Mouse (Mus musculus) embryonic facial prominence, embryonic 12.5 days (tissue): ENCODE results near the gene Hoxc6. TPM values are rescaled to one million over a fixed set of nuclear protein-coding genes. Genes with fewer than 3 reads are reported as not detected.

Experiments used
- ATAC-seq: fragments of 200-750 bp; cut with Nextera tagmentation; 2 replicates; pipeline ENCODE4 v1.8.0; 2017; ENCODE audit not compliant: insufficient number of reproducible peaks, insufficient read depth, low FRiP score, low TSS enrichment
- H3K27ac ChIP-seq: fragments of 300-500 bp; sonication (generic); 2 replicates; pipeline ENCODE4 v1.5.1; 2016; ENCODE audit warnings: mild to moderate bottlenecking
- H3K27me3 ChIP-seq: fragments of 300-500 bp; sonication (generic); 2 replicates; pipeline ENCODE4 v1.6.1; 2016; ENCODE audit warnings: mild to moderate bottlenecking, moderate library complexity
- H3K36me3 ChIP-seq: fragments of 300-500 bp; sonication (generic); 2 replicates; pipeline ENCODE4 v1.6.1; 2016; ENCODE audit warnings: mild to moderate bottlenecking
- H3K4me1 ChIP-seq: fragments of 300-500 bp; sonication (generic); 2 replicates; pipeline ENCODE4 v1.6.1; 2016
- H3K4me2 ChIP-seq: fragments of 300-500 bp; sonication (generic); replicated peaks from 2 replicates; pipeline ENCODE4 v1.6.1; 2016; ENCODE audit warnings: mild to moderate bottlenecking, moderate library complexity
- H3K4me3 ChIP-seq: fragments of 300-500 bp; sonication (generic); 2 replicates; pipeline ENCODE4 v1.5.1; 2016; ENCODE audit warnings: mild to moderate bottlenecking
- H3K9ac ChIP-seq: fragments of 300-500 bp; sonication (generic); 2 replicates; pipeline ENCODE4 v1.6.1; 2016; ENCODE audit warnings: mild to moderate bottlenecking, moderate library complexity
- H3K9me3 ChIP-seq: fragments of 300-500 bp; sonication (generic); 2 replicates; pipeline ENCODE4 v1.6.1; 2016; ENCODE audit warnings: mild to moderate bottlenecking, moderate library complexity
- WGBS: fragments of 180-500 bp; shearing (Covaris S2); methylation state at CpG from one replicate; pipeline ENCODE4 v1.1.7; 2016; 5-methylcytosine and 5-hydroxymethylcytosine counted together
- microRNA counts: library from miRNA; unstranded; fragments of <30 nt; microRNA quantifications from one replicate; lab custom pipeline; 2017
- microRNA-seq: library from miRNA; unstranded; fragments of <30 nt; microRNA quantifications from one replicate; pipeline ENCODE4, GENCODE M21; 2017
- polyA plus RNA-seq: library from polyadenylated mRNA; unstranded; fragments of >200 nt; fragmentation: Nextera tagmentation; extraction: Ambion mirVana; gene quantifications from 2 replicates; pipeline ENCODE4 v1.2.1, GENCODE M21; 2016

Hoxc6 gene
- polyA plus RNA-seq, 1 experiment from 2014 or later = not detected

DNA sequence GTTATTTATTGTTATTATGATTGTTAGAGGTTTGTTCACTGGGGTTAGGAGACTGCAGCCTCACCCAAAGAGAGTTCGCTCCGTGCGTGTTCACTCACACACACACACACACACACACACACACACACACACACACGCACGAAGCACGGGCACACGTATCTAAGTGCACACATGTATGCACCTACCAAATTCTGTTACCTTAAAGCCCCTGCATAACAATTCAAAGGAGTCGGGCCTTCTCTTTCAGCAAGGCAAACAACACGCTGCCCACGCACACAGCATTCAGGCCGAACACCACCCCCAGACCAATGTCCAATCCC lies 61.9 kb downstream of the Hoxc6 start:
- H3K27me3 ChIP-seq = peaks cover 92% of the 10 kb centered on the region
- no peaks in the 10 kb centered on the region for H3K4me1 ChIP-seq
- H3K27ac ChIP-seq = no peak overlapping the region
- ATAC-seq = no peak
- H3K4me2 ChIP-seq = no peak overlapping the region
- WGBS = 6% methylated on average over 11 of the region's 11 CpGs
- H3K36me3 ChIP-seq = no peaks in the 10 kb centered on the region
- H3K9ac ChIP-seq = no peak overlapping the region
- H3K4me3 ChIP-seq = no peak overlapping the region
- H3K9me3 ChIP-seq = no peaks in the 10 kb centered on the region

DNA sequence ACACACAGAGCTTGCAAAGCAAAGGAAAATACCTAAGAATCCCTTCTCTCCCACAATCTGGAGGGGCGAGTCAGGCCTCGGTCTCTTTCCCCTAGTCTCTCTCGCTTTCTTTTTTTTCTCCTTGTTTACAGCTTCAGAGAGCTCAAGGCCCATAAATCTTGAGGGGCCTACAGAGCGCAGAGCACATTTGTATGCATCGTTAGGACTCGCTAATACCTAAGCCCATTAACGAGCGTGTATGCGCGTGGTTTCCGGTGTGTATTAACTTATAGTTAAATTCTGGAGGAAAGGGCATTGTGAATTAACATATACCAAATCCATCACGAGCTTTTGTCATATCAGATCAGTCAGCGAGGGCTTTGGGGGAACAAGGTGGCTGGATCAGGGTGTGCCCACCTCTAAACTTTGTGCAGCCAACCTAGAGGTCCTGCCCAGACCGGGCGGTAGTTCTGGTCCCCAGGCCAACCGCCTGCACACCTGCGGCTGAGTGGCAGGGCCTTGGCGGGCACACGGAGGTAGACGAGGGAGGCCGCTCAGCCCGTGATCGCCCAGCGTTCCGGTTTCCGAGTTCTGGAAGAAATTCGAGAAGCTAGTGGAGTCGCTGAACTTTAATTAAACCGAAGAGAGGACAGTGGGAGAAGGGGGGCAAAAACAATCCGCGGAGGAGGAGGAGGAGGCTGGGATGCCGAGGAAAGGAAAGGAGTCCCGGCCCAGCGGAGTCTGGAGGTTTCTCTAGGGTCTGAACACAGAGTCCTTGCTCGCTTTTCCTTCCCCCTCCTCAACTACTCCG lies 62.5 kb downstream of the Hoxc6 start:
- H3K27me3 ChIP-seq = peaks cover 92% of the 10 kb centered on the region
- H3K4me3 ChIP-seq = no peak overlapping the region; the same call in 1 of the 2 replicates
- WGBS = 2% methylated on average over 36 of the region's 36 CpGs
- H3K9ac ChIP-seq = no peak overlapping the region
- no peaks in the 10 kb centered on the region for H3K36me3 ChIP-seq
- ATAC-seq = no peak
- H3K9me3 ChIP-seq = no peaks in the 10 kb centered on the region
- H3K27ac ChIP-seq = no peak overlapping the region
- H3K4me2 ChIP-seq = no peak overlapping the region
- H3K4me1 ChIP-seq = no peaks in the 10 kb centered on the region

DNA sequence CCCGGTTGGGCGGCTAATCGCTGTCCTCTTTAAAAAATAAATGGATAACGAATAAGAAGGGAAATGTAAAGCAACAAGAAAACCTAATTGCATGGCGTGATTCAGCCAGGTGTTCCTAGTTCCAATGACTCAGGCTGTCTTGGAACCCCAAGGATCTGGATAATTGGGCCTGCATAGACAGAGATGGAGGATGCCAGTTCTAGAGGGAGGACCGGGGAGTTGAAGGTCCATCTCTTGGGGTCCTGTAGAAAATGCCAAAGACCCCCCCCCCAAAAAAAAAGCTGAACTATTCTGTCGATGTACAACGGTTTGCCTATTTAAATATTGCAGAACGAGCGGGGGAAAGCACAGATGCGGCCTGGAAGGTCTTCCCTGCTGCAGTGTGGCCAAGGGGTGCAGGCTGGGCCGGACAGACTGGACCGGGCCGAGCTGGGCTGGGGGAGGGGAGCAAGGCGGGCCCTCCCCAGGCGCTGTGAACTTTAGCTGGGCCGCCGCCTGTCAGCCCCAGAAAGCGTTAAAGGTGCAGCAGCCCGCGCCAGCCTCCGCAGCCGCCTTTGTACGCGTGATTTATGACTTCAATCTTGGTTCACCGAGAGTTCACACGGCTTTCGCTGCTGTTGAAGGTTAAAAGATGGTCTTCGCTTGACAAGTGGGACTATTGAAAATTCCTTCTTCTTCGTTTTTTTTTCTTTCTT lies 63.2 kb downstream of the Hoxc6 start:
- no peaks in the 10 kb centered on the region for H3K4me1 ChIP-seq
- no peak for ATAC-seq

More for the DNA sequence above, 63.2 kb downstream of the Hoxc6 start:
- H3K4me3 ChIP-seq = no peak overlapping the region; the same call in 1 of the 2 replicates
- H3K4me2 ChIP-seq = no peak overlapping the region
- H3K9me3 ChIP-seq = no peaks in the 10 kb centered on the region
- H3K27ac ChIP-seq = no peak overlapping the region
- no peak overlapping the region for H3K9ac ChIP-seq
- H3K27me3 ChIP-seq = peaks cover 93% of the 10 kb centered on the region
- no peaks in the 10 kb centered on the region for H3K36me3 ChIP-seq
- 2% methylated on average over 30 of the region's 30 CpGs for WGBS

MicroRNAs encoded within 50 kb of the gene (microRNA counts, 519-probe panel; counts per million panel counts)
- microRNA mmu-miR-615-3p (lab: Ali Mortazavi, UCI) (460 counts per million, percentile 65 among the panel's probes with 10 or more counts), microRNA mmu-miR-615-5p (lab: Ali Mortazavi, UCI) (460 counts per million, percentile 65 among the panel's probes with 10 or more counts)

Small RNA genes lying within 50 kb of the gene (microRNA-seq; reads per million reads assigned to microRNA genes)
- 4.5 reads per million, percentile 19 among the genes with 10 or more reads in this experiment for gene Mir196a-2
- 77.7 reads per million, percentile 49 among the genes with 10 or more reads in this experiment for gene Mir615

Other genes starting within 250 kb of the Hoxc6 start
- 0.19 and 0.29 TPM in 2 replicates for gene Hoxc13, start 77.2 kb upstream of the Hoxc6 start, polyA plus RNA-seq
- gene Hoxc12, start 61.5 kb upstream of the Hoxc6 start, polyA plus RNA-seq = not detected in 2 replicates
- not detected in 2 replicates for gene Hoxc11, start 43.8 kb upstream of the Hoxc6 start, polyA plus RNA-seq
- not detected in 2 replicates for gene Hoxc10, start 31.5 kb upstream of the Hoxc6 start, polyA plus RNA-seq
- gene Hoxc5, start 30.8 kb upstream of the Hoxc6 start, polyA plus RNA-seq = 1.2 and 2.4 TPM in 2 replicates
- gene Hoxc9, start 21.8 kb upstream of the Hoxc6 start, polyA plus RNA-seq = not detected in 2 replicates
- not detected in 2 replicates for gene Hoxc8, start 7.7 kb upstream of the Hoxc6 start, polyA plus RNA-seq
- gene Hoxc4, start 20.7 kb downstream of the Hoxc6 start, polyA plus RNA-seq = 0.92 and 1.2 TPM in 2 replicates
- gene Smug1, start 168.8 kb downstream of the Hoxc6 start, polyA plus RNA-seq = 16.6 and 18.8 TPM in 2 replicates
- gene Cbx5, start 241.6 kb downstream of the Hoxc6 start, polyA plus RNA-seq = 173 and 176 TPM in 2 replicates
- 1,204 and 1,244 TPM in 2 replicates for gene Hnrnpa1, start 242.2 kb downstream of the Hoxc6 start, polyA plus RNA-seq